Mouse (Mus musculus): ENCODE results near the gene Ndufv2. TPM values are rescaled to one million over a fixed set of nuclear protein-coding genes. Genes with fewer than 3 reads are reported as not detected.
"Not testable (repeated sequence)": the region's sequence is repeated elsewhere in the genome, so short reads cannot be mapped to it uniquely, and the experiment has no call there.

Gene Ndufv2
- total RNA-seq, 1 experiment from 2014 or later: 196 TPM

- ATAC-seq (replicated peaks in 1 of 2; ENCODE audit: insufficient read depth in 1 of 2, low FRiP score in 2 of 2, low TSS enrichment in 1 of 2, low read depth in 1 of 2, poor library complexity in 2 of 2, severe bottlenecking in 2 of 2): not testable (repeated sequence)
These were observed 57.7 kb downstream of the Ndufv2 start for GRCm38 (mm10) chr17:66043679-66044078.

GRCm38 (mm10) chr17:66041020-66041419, 60.3 kb downstream of the Ndufv2 start:
- no peak for ATAC-seq (replicated peaks in 1 of 2; ENCODE audit: insufficient read depth in 1 of 2, low FRiP score in 2 of 2, low TSS enrichment in 1 of 2, low read depth in 1 of 2, poor library complexity in 2 of 2, severe bottlenecking in 2 of 2)

GRCm38 (mm10) chr17:66033239-66033638, 68.1 kb downstream of the Ndufv2 start:
- ATAC-seq (replicated peaks in 1 of 2; ENCODE audit: insufficient read depth in 1 of 2, low FRiP score in 2 of 2, low TSS enrichment in 1 of 2, low read depth in 1 of 2, poor library complexity in 2 of 2, severe bottlenecking in 2 of 2): no peak

- ATAC-seq (replicated peaks in 1 of 2; ENCODE audit: insufficient read depth in 1 of 2, low FRiP score in 2 of 2, low TSS enrichment in 1 of 2, low read depth in 1 of 2, poor library complexity in 2 of 2, severe bottlenecking in 2 of 2): no peak
These were observed 69.4 kb downstream of the Ndufv2 start for GRCm38 (mm10) chr17:66031991-66032390.

Other genes starting within 250 kb of the Ndufv2 start
- gene Ralbp1, start 215.8 kb downstream of the Ndufv2 start, total RNA-seq (2017): 101 and 125 TPM in 2 replicates
- 30.9 and 39.7 TPM in 2 replicates for gene Twsg1, start 150.3 kb downstream of the Ndufv2 start, total RNA-seq (2017)
- 53.3 and 58.1 TPM in 2 replicates for gene Ankrd12, start 24.5 kb downstream of the Ndufv2 start, total RNA-seq (2017)
- gene Washc1, start 10.0 kb upstream of the Ndufv2 start, total RNA-seq (2017): 34.0 and 36.1 TPM in 2 replicates
- 25.3 and 26.8 TPM in 2 replicates for gene Ddx11, start 22.0 kb upstream of the Ndufv2 start, total RNA-seq (2017)

All from hematopoietic stem cell, adult 5-6 weeks (primary cell).